Mouse (Mus musculus) CD4-positive naive resting alpha-beta T cell, adult 76 days (primary cell): Measurements from ENCODE around the gene Dqx1. TPM values are rescaled to one million over a fixed set of nuclear protein-coding genes. Genes with fewer than 3 reads are reported as not detected.

Source experiments
- total RNA-seq: library from RNA; stranded (reverse); gene quantifications from one replicate; pipeline ENCODE4 v1.2.4, GENCODE M21; 2023

Dqx1 gene
- 11.6 TPM for total RNA-seq

GRCm38 (mm10) chr6:83057790-83058189 is at the start of gene Dqx1:
Dqx1 (plus strand) TSS chr6:83057844.

DNA sequence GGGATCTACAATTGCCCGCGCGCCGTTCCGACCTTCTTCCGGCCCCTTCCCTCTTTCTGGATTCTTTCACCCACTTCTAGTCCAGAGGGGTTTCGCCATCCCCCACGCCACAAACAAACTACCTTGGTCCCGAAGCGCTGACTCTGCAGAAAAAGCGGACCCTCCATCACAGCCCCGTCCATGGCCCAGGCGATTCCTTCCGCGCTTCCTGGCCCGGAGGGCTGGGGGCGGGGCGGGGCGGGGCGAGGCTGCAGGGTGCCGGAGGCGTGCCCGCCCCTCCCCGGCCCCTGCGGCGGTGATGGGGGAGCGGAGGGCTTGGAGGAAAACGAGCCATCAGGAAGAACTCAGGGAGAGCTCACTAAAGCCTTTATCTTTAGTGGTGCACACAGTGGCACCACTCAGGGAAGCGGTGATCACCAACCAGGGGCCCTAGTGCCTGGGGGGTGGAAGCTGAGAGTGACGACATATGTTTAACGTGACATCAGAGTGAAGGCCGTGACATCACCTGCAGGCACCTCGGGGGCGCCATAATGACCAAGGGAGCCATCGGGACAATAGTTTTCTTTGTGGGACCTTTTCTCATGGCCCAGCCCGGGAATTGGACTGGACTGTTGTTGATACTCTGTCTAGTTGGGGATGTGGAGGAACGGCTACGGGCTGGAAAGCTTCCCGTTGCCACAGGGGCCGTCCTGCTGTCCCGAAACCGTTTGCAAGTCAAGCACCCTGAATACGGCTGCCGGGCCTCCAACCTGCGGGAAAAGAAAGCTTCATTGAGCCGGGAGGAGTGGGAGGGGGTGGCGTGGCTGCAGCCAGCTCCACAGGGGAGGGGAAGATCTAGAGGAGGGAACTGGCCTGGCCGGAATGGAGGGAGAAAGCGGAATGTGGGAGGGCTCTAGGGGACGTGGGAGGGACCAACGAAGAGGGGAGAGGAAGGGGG is 24.1 kb upstream of the Dqx1 start, which contains the start of the genes Dok1 and Loxl3:
Gene Dok1 (minus strand): TSS at position 223 of the 937 bp plus-strand sequence.
Gene Loxl3 (plus strand): TSS at position 925 of the 937 bp plus-strand sequence.

DNA sequence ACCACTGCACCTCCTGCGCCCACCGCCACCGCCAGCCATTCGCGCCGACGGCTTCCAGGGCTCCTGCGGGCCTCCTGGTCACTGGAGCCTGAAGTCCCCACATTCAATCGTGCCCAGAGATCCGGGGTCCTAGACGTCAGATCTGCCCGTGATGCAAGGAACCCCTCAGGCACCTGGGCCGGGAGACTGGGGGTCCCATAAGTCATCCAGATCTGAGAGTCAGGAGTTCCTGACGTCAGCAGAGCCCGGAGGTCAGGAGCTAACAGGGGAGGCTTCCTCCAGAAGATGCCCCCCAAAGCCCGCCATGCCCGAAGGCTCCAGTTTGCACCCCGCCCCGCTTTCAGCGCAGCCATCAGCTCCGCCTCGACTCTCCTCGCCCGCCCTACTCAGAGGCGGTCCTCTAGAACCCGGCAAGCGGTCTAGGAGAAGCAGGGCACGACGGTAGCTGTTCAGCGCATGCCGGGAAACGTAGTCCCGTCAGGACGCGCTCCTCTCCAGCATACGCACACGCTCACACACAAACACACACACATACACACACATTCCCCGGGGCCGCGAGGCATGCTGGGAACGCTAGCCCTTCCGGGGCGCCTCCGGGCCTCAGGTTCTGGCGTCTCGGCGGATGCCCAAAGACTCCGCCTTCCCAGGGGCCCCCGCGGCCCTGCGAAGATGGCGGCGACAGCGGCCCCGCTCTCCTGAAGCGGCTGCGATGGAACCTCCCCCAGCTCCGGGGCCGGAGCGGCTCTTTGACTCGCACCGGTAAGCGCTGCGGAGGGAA is 3.4 kb upstream of the Dqx1 start, which contains the start of gene Aup1:
Gene Aup1 (plus strand): TSS at position 448 of the 778 bp plus-strand sequence.

GRCm38 (mm10) chr6:83054871-83055431 is 2.7 kb upstream of the Dqx1 start, which contains the start of gene Htra2:
Htra2 (minus strand) TSS chr6:83055273.

GRCm38 (mm10) chr6:83070247-83070310 is 12.4 kb downstream of the Dqx1 start, which contains the start of gene Tlx2:
Tlx2 (minus strand) TSS chr6:83070293.

GRCm38 (mm10) chr6:83077630-83078323 is 20.1 kb downstream of the Dqx1 start, which contains the start of gene Pcgf1:
Pcgf1 (plus strand) TSS chr6:83077869.

DNA sequence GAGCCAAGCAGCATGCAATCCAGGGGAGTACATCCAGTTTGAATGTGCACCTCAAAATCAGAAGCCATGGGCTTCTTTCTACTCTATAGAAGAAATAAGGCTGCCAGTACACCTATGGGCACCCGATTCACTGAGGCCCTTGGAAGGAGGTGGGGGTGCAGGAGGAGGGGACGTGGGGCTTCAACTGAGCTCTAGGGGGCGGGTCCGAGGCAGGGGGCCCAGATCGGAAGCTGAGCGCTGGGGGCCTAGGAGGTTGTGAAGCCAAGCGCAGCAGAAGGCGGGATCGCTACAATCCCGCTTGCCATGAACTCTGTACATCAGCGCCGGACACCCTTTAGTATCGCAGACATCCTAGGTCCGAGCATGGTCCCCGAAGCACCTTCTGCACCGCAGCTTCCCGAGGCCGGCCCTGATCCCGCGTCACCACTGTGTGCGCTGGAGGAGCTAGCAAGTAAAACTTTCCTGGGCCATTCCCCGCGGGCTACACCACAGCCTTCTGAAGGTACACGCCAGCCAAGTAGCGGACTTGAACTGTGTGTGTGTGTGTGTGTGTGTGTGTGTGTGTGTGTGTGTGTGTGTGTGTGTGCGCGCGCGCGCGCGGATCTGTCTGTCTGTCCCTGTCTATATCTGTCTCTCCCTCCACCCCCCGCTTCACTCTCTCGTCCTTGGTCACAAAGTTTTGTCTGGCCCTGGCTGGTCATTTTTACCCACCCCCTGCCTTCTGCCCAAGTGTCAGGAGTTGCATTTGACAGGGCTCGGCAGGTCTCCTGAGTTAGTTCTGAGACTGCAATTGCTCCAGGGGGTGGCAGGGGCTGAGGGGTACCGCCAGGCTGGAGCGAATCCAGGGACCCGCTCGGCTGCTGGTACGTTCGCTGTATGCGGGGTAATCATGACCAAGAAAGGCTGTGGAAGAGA is 28.7 kb downstream of the Dqx1 start, which contains the start of gene Lbx2:
Gene Lbx2 (plus strand): TSS at position 247 of the 915 bp plus-strand sequence.

DNA sequence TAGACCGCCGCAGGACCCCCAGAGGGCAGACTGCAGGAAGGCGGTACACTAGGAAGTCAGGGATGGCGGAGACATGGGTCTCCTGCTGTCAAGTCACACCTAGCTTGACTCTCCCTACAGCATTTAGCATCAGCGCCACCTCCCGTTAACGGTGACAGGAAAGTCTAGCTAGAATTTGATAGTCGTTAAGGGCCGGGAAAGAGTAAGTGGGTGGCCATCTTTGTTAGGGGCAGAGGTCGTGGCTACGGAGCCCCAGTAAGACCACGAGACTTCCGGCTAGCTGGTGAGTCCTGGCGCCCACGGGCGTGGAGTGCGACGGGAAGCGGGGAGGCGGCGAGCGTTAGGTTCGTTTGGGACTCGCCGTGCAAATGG is 43.7 kb downstream of the Dqx1 start, which contains the start of the genes Ccdc142 and Gm42688:
Gene Ccdc142 (plus strand): TSS at position 286 of the 372 bp plus-strand sequence.
Gene Gm42688 (plus strand): TSS at position 302 of the 372 bp plus-strand sequence.

DNA sequence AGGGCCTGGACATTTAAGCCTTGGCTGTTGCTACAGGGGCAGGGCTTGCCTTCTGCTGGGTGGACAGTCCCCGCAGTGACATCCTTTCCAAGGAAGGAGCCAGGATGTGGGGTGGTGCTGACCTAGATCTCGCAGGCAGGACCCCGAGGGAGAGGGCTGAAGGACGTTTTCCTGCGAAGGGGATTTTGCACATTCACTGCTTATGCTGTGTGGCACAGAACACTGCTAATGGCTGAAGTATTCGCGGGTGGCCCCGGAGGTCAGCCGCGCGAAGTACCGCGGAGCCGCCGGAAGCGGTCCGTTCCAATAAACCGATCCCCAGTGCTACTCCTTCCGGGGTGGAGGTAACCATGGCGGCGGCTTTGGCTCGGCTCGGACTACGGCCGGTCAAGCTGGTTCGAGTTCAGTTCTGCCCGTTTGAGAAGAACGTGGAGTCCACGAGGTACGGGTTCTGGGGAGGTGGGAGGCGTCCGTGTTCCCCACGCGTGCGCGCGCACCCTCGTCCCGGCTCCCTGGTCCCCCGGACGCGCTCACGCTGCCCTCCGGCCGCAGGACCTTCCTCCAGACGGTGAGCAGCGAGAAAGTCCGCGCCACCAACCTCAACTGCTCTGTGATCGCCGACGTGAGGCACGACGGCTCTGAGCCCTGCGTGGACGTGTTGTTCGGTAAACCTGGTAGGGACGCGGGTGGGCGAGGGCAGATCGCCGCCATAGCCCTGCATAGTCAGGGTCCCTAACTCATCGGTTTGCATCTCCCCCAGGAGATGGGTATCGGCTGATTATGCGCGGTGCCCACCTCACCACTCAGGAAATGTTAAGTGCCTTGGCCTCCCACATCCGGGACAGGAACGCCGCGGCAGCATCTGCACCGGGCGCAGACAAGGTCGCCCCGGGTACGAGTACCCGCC is 51.4 kb downstream of the Dqx1 start, which contains the start of gene Mrpl53:
Gene Mrpl53 (plus strand): TSS at position 279 of the 907 bp plus-strand sequence.

DNA sequence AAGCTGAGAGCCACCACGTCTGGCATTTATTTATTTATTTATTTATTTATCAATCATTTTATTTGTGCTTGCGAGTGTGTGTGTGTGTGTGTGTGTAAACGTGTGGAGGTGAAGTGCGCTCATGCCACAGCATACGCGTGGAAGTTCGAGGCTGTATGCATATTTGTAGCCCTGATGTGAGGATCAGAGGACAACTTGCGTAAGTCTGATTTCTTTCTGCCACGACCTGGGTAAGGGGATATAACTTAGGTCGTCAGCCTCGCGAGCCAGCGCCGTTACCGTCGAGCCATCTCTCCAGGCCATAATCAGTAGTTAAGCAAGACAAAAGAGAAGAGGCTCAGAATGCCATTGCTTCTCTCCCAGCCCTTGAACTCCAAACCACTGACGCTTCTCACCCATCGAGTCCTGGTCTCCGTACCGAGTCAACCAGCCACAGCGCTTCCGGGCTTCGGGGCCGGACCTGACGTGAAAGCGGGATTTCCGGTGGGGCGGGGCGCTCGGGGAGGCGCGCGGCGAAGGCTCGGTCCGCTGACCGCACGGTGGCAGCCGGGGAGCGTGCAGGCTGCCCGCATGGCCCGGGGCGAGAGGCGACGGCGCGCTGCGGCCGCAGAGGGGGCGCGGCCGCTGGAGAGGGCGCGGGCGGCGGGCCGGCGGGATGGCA is 57.5 kb downstream of the Dqx1 start, which contains the start of gene Mogs:
Gene Mogs (plus strand): TSS at position 486 of the 661 bp plus-strand sequence.

Other genes starting within 250 kb of the Dqx1 start
- 17.1 TPM for gene Sema4f, start 118.1 kb upstream of the Dqx1 start, total RNA-seq
- gene M1ap, start 110.9 kb upstream of the Dqx1 start, total RNA-seq: not detected
- 13.2 TPM for gene Dok1, start 24.4 kb upstream of the Dqx1 start, total RNA-seq
- gene Loxl3, start 23.7 kb upstream of the Dqx1 start, total RNA-seq: not detected
- gene Aup1, start 3.3 kb upstream of the Dqx1 start, total RNA-seq: 376 TPM
- 25.8 TPM for gene Htra2, start 2.6 kb upstream of the Dqx1 start, total RNA-seq
- gene Tlx2, start 12.4 kb downstream of the Dqx1 start, total RNA-seq: not detected
- gene Pcgf1, start 20.0 kb downstream of the Dqx1 start, total RNA-seq: 20.6 TPM
- not detected for gene Lbx2, start 28.5 kb downstream of the Dqx1 start, total RNA-seq
- gene Ccdc142, start 43.8 kb downstream of the Dqx1 start, total RNA-seq: 10.7 TPM
- gene Gm42688, start 43.8 kb downstream of the Dqx1 start, total RNA-seq: 6.1 TPM
- 24.3 TPM for gene Mrpl53, start 51.2 kb downstream of the Dqx1 start, total RNA-seq
- 38.4 TPM for gene Mogs, start 57.7 kb downstream of the Dqx1 start, total RNA-seq
- 37.7 TPM for gene Wbp1, start 63.7 kb downstream of the Dqx1 start, total RNA-seq
- gene Ino80b, start 67.6 kb downstream of the Dqx1 start, total RNA-seq: 25.4 TPM
- not detected for gene Rtkn, start 77.6 kb downstream of the Dqx1 start, total RNA-seq
- gene Wdr54, start 98.6 kb downstream of the Dqx1 start, total RNA-seq: not detected
- not detected for gene 1700003E16Rik, start 98.6 kb downstream of the Dqx1 start, total RNA-seq
- 85.3 TPM for gene Dctn1, start 108.1 kb downstream of the Dqx1 start, total RNA-seq
- not detected for gene Slc4a5, start 162.0 kb downstream of the Dqx1 start, total RNA-seq